In the genomic region with DNA sequence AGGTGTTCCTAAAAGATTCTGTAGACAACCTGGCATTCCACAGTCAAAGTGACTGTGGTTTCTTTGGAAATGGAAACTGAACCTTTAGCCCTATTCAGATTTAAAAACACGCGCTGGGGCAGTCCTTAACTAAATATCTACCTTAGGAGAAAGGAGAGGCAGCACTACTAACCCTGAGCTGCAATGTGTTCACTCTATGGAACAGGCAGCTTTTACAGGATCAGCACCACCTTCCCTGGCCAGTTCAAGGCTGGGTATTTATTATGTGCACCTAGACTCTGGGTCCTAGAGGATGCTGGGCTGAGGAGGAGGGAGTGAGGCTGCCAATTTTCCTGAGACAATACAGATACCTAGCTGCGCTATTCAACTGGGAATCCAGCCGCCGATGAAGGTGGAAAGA, we compare ENCODE assay signal across 25 mouse cellular contexts. TPM values are rescaled to one million over a fixed set of nuclear protein-coding genes. Genes with fewer than 3 reads are reported as not detected.
A peak's percentile ranks its signal among the peaks of the same experiment; 100 is the strongest.
DNase-seq lines count a peak whose midpoint lies in the region; ATAC-seq and TF ChIP-seq lines count a peak whose summit lies in the region.
"Had no signal": no experiment of that assay in that cellular context is flagged by ENCODE, and none has a peak within 500 bp of the region (broad histone marks: within the 10 kb centered on the region; RNA-seq: fewer than 3 reads in every experiment).

No protein-coding gene starts in this region.

- TF ChIP-seq CTCF in ES-Bruce4 (IDR thresholded peaks at IDR 0.05; ENCODE audit: low read depth, low read length): no peak
- no peak for TF ChIP-seq CTCF in stomach, postnatal 0 days (IDR thresholded peaks at IDR 0.05; ENCODE audit: low read depth)

- H3K27ac ChIP-seq in ES-Bruce4 (ENCODE audit: insufficient read depth, low read length) (peak overlapping the region; percentile 39; the same call in 1 of the 2 replicates), ES-E14 (ENCODE audit: insufficient read depth, low read depth, low read length, poor library complexity, severe bottlenecking) (peak overlapping the region; percentile 8; the same call in 1 of the 2 replicates)
- H3K27ac ChIP-seq in midbrain, embryonic 14.5 days (replicated peaks; ENCODE audit: low read depth, low read length): peak overlapping the region; percentile 45; the same call in 1 of the 2 replicates
- peak overlapping the region; percentile 26; the same call in 1 of the 2 replicates for H3K27ac ChIP-seq in stomach, postnatal 0 days (replicated peaks)
- H3K27ac ChIP-seq: hindbrain, embryonic 12.5 days; limb, embryonic 15.5 days; liver, embryonic 13.5 days; macrophage; neural tube, embryonic 12.5 days had no signal

- DNase-seq in ES-E14 (ENCODE audit: low read depth, low spot score): no peak
- DNase-seq in midbrain, embryonic 14.5 days: no peak
- no peak for DNase-seq in stomach, postnatal 0 days (ENCODE audit: low spot score)
- no peak for DNase-seq in adrenal gland, postnatal 4 days (ENCODE audit: low spot score in 2 of 2)
- no peak for DNase-seq in urinary bladder, postnatal 10 days (ENCODE audit: low spot score)
- DNase-seq: B cell, adult 2 months; cerebellum, adult 2 months; cerebellum, postnatal 14 days; gastrocnemius, postnatal 14 days; kidney, adult 9 months; liver, embryonic 13.5 days; lung, adult 2 months; thymus, postnatal 4 days had no signal

- H3K36me3 ChIP-seq in ES-Bruce4 (ENCODE audit: control insufficient read depth, insufficient read depth, low read length, poor library complexity, severe bottlenecking) (peaks cover 29% of the 10 kb centered on the region), ES-E14 (ENCODE audit: control insufficient read depth, insufficient read depth, low read length, poor library complexity, severe bottlenecking) (peaks cover 43% of the 10 kb centered on the region)
- no peaks in the 10 kb centered on the region for H3K36me3 ChIP-seq in midbrain, embryonic 14.5 days (ENCODE audit: control insufficient read depth, insufficient read depth, low read length)
- H3K36me3 ChIP-seq in stomach, postnatal 0 days (ENCODE audit: control insufficient read depth, insufficient read depth, low read length): no peaks in the 10 kb centered on the region
- H3K36me3 ChIP-seq: hindbrain, embryonic 12.5 days; limb, embryonic 15.5 days; neural tube, embryonic 12.5 days had no signal

- no peak overlapping the region for H3K4me2 ChIP-seq in midbrain, embryonic 14.5 days (ENCODE audit: low read length)
- no peak overlapping the region for H3K4me2 ChIP-seq in stomach, postnatal 0 days (replicated peaks; ENCODE audit: low read depth)
- H3K4me2 ChIP-seq: hindbrain, embryonic 12.5 days; liver, embryonic 13.5 days; neural tube, embryonic 12.5 days had no signal

- H3K9ac ChIP-seq in ES-Bruce4 (ENCODE audit: low read depth, poor library complexity, severe bottlenecking) (no peak overlapping the region), ES-E14 (ENCODE audit: insufficient read depth, low read depth, low read length, poor library complexity, severe bottlenecking) (no peak overlapping the region)
- H3K9ac ChIP-seq in midbrain, embryonic 14.5 days (replicated peaks; ENCODE audit: low read length): no peak overlapping the region
- no peak overlapping the region for H3K9ac ChIP-seq in stomach, postnatal 0 days (ENCODE audit: low read length)
- H3K9ac ChIP-seq: hindbrain, embryonic 12.5 days; limb, embryonic 15.5 days; liver, embryonic 13.5 days; neural tube, embryonic 12.5 days had no signal

- no peak for ATAC-seq in midbrain, embryonic 14.5 days (ENCODE audit: low FRiP score, low TSS enrichment)
- 0 out of 2 replicates have a peak, but pooled peaks have one; percentile 9 for ATAC-seq in stomach, postnatal 0 days (ENCODE audit: low FRiP score, low TSS enrichment)
- ATAC-seq: forebrain, embryonic 16.5 days; intestine, embryonic 16.5 days had no signal

- H3K9me3 ChIP-seq in ES-Bruce4 (replicated peaks; ENCODE audit: control insufficient read depth, insufficient read depth, low read length, poor library complexity, severe bottlenecking) (no peaks in the 10 kb centered on the region), ES-E14 (ENCODE audit: control insufficient read depth, insufficient read depth, low read depth, low read length) (no peaks in the 10 kb centered on the region)
- H3K9me3 ChIP-seq in midbrain, embryonic 14.5 days (ENCODE audit: control insufficient read depth, low read length): no peaks in the 10 kb centered on the region
- H3K9me3 ChIP-seq in stomach, postnatal 0 days (ENCODE audit: control insufficient read depth, low read length): no peaks in the 10 kb centered on the region
- H3K9me3 ChIP-seq: hindbrain, embryonic 12.5 days; limb, embryonic 10.5 days; limb, embryonic 15.5 days; liver, embryonic 13.5 days; neural tube, embryonic 12.5 days had no signal

- no peaks in the 10 kb centered on the region for H3K27me3 ChIP-seq in ES-Bruce4 (ENCODE audit: control insufficient read depth, insufficient read depth, low read length, poor library complexity, severe bottlenecking)
- no peaks in the 10 kb centered on the region for H3K27me3 ChIP-seq in midbrain, embryonic 14.5 days (ENCODE audit: control insufficient read depth, insufficient read depth, low read length)
- no peaks in the 10 kb centered on the region for H3K27me3 ChIP-seq in stomach, postnatal 0 days (ENCODE audit: control insufficient read depth, insufficient read depth, low read length)
- H3K27me3 ChIP-seq: hindbrain, embryonic 12.5 days; limb, embryonic 15.5 days; liver, embryonic 13.5 days; neural tube, embryonic 12.5 days had no signal

- WGBS in midbrain, embryonic 14.5 days: 78% methylated on average over 5 of the region's 5 CpGs
- 42% methylated on average over 5 of the region's 5 CpGs for WGBS in stomach, postnatal 0 days

- H3K4me1 ChIP-seq in ES-Bruce4 (ENCODE audit: control insufficient read depth, insufficient read depth, low read length) (peaks cover 7% of the 10 kb centered on the region), ES-E14 (ENCODE audit: control insufficient read depth in 2 of 2, insufficient read depth in 2 of 2, low read length in 2 of 2, poor library complexity in 1 of 2) (peaks cover 0 to 5% of the 10 kb centered on the region in 2 experiments; a peak in 1 of 4 replicates)
- peaks cover 58% of the 10 kb centered on the region for H3K4me1 ChIP-seq in midbrain, embryonic 14.5 days (ENCODE audit: control insufficient read depth, insufficient read depth, low read length)
- 0 out of 2 replicates have a peak, but pooled peaks cover 3% of the 10 kb centered on the region for H3K4me1 ChIP-seq in stomach, postnatal 0 days (replicated peaks; ENCODE audit: control insufficient read depth, insufficient read depth)

- no peak for TF ChIP-seq POLR2A in ES-Bruce4 (IDR thresholded peaks at IDR 0.05; ENCODE audit: insufficient read depth, low read length)

- H3K4me3 ChIP-seq in ES-Bruce4 (ENCODE audit: low read depth, low read length) (no peak overlapping the region), ES-E14 (ENCODE audit: insufficient read depth in 1 of 2, low read depth in 1 of 2, low read length in 2 of 2, poor library complexity in 1 of 2, severe bottlenecking in 1 of 2) (no peak overlapping the region)
- H3K4me3 ChIP-seq in midbrain, embryonic 14.5 days (replicated peaks; ENCODE audit: low read depth, low read length): no peak overlapping the region
- H3K4me3 ChIP-seq in stomach, postnatal 0 days (ENCODE audit: low read depth, low read length): no peak overlapping the region
- H3K4me3 ChIP-seq: erythroblast, embryonic 14.5 days; hindbrain, embryonic 12.5 days; limb, embryonic 10.5 days; limb, embryonic 15.5 days; liver, embryonic 13.5 days; neural tube, embryonic 12.5 days had no signal

- TF ChIP-seq EP300 in ES-Bruce4 (IDR thresholded peaks at IDR 0.05; ENCODE audit: insufficient read depth, low read depth, low read length): no peak
- TF ChIP-seq EP300 in stomach, postnatal 0 days (optimal IDR thresholded peaks at IDR 0.05): no peak

- in situ Hi-C loops in ES-E14 (cut with MboI; ENCODE audit: low sequenced_read_pairs in 2 of 2, unreplicated experiment in 2 of 2): no loop called here

TF ChIP-seq in ES-E14, 5 proteins besides CTCF, POLR2A, EP300 and RAD21:
- TF ChIP-seq ZNF384 (IDR thresholded peaks at IDR 0.05; ENCODE audit: low read depth, low read length) (no peak), ZC3H11A (IDR thresholded peaks at IDR 0.05; ENCODE audit: borderline replicate concordance, low read depth, low read length) (no peak), HCFC1 (IDR thresholded peaks at IDR 0.05; ENCODE audit: borderline replicate concordance, insufficient read depth, low read length) (no peak), CHD2 (IDR thresholded peaks at IDR 0.05; ENCODE audit: low read depth, low read length) (no peak), MAFK (IDR thresholded peaks at IDR 0.05; ENCODE audit: insufficient read depth, low read depth, low read length) (no peak)

RNA-seq across cellular contexts. Expression of a gene that starts 59.6 kb away (rescaled TPM):
- 122 and 126 TPM in 2 replicates for polyA plus RNA-seq in ES-Bruce4 (2011; ENCODE audit: insufficient read depth, insufficient read length, low read depth, missing spikeins)
- 188 and 317 TPM in 2 replicates for total RNA-seq in ES-E14 (2012; rRNA removed)
- 6.9 and 7.1 TPM in 2 replicates for polyA plus RNA-seq in midbrain, embryonic 14.5 days (2014; fragmentation: Nextera tagmentation; extraction: Ambion mirVana)
- 18.3 and 19.0 TPM in 2 replicates for polyA plus RNA-seq in stomach, postnatal 0 days (2015; fragmentation: Nextera tagmentation; extraction: Ambion mirVana)
- total RNA-seq in adrenal gland, postnatal 4 days (2021): 1 to 10 TPM; 2.2 to 7.9 TPM
- total RNA-seq: granulocyte monocyte progenitor cell, adult 5-6 weeks; megakaryocyte-erythroid progenitor cell, adult 5-6 weeks had no signal
- polyA plus RNA-seq: spleen, adult 2 months had no signal
